Mouse (Mus musculus): ENCODE results near the gene Med21.
A peak's percentile ranks its signal among the peaks of the same experiment; 100 is the strongest.

Gene Med21

DNA sequence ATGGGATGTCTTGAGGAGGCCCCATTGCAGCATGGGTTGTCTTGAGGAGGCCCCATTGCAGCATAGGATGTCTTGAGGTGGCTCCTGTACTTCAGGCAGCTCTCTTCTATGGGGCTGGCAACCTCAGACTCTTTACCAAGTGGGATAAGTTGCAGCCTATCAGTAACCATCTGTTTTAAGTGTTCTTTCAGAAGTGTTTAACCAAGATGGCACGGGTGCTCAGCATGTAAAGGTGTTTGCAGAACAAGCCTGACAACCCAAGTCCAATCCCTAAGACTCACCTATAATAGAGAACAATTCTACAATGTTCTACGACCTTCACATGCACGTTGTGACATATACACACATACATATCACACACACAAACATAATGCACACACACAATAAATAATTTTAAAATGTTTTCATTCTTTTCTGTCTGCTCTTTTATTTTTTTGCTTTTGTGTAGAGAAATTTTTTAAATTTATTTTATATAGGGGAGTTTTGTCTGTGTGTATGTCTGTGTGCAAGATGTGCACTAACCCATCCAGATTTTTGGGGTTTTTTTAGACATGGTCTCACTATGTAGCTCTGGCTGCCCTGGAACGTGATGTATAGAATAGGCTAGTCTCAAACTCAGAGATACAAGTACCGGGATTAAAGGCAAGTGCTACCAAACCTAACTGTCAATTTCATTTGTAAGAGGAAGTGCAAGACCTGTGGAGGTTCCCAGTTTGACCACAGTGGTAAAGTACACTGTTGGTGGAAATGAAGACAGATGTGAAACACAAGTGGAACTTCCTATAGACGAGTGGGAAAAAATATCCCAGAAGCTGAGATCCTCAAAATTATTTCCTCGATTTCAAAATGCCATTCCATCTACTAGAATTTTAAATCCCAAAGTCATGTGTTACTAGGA lies 2.0 kb upstream of the Med21 start:
- no peak for DNase-seq (ENCODE audit: low spot score)

DNA sequence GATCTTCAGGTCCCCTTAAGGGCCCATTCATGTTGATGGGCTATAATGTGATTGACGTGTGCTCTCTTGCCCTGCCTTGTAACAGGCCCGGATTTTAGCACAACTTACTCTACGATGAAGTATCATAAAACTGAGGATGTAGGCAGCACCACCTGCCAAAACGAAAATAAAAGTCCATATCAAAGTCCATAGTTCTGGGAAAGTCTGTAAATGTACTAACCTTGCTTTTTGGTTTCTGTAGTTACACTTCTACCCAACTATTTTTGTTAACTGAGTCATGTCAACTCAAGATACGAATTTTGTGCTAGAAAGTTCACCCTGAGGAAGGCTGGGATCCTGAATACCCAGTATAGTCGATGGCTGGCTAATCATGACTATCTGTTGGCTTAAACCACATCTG lies 1.4 kb upstream of the Med21 start:
- no peak for DNase-seq (ENCODE audit: low spot score)

DNA sequence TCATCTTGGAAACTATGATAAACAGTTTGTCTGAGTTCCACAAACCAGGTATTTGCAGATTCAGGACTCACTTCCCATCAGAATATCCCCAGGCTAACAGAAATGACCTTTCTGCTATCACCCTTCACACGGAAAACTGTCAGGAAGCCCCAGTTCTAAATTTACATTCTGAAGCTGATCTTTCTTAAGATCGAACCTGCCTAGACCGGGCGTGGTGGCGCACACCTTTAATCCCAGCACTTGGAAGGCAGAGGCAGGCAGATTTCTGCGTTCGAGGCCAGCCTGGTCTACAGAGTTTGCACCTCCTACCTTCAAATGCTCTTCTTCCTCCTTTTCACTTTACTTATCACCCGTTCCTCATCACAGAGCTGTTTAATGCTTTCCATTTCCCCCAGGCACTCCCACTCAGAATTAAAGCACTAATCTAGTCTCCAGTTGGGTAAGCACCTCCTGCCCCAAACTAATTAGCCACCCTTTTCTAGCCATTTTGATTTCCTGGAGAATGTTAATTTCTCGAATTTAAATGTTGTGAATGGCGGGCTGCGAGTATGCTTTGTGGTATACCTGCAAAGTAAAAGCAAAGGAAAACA lies 631 bp upstream of the Med21 start:
- DNase-seq (ENCODE audit: low spot score) = no peak

DNA sequence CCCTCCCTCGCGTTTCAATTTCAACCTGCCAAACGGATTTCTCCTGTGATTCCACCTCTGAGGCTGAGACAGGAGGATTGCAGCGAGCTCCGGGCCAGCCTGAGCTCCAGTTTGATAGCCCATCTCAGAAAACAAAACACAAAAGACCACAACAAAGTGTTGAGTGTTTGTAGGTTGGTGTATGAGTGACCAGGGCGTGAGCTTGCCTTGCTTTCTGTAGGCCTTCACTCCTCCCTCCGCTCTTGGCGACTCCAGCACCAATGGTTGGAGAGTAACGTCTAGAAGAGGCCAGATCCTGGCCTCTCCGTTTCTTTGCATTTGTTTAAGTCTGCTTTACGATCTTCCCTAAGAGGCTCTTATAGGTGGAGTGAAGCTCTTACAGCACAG lies 830 bp downstream of the Med21 start:
- no peak for DNase-seq (ENCODE audit: low spot score)

DNA sequence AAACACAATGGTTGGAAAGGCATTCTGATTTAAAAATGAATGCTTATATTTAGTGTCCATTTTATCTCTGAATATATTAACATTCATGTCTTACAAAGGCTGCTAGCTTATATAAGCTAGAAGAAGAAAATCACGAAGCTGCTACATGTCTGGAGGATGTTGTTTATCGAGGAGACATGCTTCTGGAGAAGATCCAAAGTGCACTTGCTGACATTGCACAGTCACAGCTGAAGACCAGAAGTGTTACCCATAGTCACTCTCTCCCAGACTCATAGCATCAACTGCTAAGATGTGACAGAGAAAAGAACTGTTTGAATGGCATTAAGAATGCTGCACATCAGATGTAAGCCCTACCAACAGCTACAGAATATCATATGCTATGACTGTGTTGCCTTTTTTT lies 7.7 kb downstream of the Med21 start:
- DNase-seq (ENCODE audit: low spot score) = no peak

DNA sequence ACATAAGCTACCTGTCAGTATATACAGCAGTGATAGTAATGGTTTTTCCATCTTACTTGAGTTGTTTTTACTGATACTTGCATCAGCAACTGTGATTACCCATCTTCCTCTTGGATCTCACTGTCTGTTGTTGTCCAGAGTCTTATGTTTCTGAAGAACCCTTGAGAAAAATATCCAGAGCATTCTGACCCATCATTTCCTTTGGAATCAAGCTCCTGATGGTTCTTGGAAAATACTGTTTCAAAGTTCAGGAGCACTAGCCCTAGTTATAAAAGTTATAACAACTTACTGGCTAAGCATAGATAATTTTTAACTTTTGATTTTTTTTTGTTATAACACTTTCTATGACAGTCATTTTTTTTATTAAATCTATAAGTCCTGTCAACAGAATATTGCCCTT lies 9.1 kb downstream of the Med21 start:
- DNase-seq (ENCODE audit: low spot score) = no peak

DNA sequence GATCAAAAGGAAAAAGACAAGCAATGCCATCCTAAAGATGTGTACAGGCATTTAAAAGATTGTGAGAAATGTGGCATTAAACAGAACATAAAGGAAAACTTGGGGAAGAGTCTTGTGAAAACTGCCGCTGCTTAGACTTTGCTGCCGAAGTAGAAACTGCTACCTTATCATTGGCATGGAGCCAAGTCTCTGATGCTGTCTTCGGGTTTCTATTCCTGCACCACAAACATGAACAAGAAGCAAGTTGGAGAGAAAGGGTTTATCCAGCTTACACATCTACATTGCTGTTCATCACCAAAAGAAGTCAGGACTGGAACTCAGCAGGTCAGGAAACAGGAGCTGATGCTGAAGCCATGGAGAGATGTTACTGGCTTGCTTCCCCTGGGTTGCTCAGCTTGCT lies 10.8 kb downstream of the Med21 start:
- DNase-seq (ENCODE audit: low spot score) = no peak

DNA sequence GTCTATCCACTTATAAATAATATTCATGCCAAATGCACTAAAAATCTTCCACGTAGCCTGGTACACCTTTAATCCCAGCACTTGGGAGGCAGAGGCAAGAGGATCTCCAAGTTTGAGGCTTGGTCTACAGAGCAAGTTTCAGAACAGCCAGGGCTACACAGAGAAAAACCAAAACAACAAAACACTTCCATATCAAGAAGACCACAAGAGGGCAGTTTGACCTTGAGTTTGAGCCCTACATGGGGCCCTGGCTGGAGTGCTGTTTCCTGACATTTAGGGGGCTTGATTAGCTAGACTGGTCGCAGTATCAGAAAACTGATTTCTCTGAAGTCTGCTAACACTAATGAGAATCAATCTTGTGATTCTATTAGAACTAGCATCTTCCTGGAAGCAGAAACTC lies 18.2 kb downstream of the Med21 start:
- DNase-seq (ENCODE audit: low spot score) = no peak

DNA sequence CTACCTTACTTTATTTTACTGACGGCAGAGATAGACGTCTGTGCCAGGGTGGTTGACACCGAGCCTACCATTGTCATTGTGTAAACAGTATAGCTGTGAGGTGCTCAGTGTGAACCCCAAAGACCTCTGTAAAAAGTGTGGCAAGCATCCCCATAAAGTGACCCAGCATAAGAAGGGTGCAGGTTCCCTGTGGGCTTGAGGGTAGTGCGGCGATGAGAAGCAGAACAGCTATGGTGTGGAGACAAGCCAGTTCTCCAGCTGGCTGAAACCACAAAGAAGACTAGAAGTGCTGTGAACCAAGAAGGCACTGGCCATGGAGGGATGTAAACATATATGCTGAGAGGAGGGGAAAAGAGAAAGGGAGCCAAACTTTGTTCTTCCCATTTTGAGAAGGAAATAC lies 19.3 kb downstream of the Med21 start:
- no peak for DNase-seq (ENCODE audit: low spot score)

DNA sequence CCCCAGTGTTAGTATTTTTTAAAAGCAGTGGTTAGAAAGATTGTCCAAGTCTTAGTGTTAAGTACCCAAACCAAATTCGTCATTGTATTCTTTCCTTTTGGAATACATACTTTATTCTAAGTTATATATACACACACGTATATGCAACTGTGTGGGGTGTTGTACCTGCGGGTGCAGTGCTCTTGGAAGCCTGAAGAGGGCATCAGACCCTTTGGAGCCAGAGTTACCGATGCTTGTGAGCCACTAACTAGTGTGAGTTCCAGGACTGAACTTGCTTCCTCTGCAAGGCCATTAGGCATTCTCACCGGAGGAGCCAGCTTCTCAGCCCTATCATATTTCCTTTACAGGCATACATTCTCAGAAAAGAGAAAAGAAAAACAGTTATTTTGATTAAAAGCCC lies 20.3 kb downstream of the Med21 start:
- peak; percentile 41 for DNase-seq (ENCODE audit: low spot score)

DNA sequence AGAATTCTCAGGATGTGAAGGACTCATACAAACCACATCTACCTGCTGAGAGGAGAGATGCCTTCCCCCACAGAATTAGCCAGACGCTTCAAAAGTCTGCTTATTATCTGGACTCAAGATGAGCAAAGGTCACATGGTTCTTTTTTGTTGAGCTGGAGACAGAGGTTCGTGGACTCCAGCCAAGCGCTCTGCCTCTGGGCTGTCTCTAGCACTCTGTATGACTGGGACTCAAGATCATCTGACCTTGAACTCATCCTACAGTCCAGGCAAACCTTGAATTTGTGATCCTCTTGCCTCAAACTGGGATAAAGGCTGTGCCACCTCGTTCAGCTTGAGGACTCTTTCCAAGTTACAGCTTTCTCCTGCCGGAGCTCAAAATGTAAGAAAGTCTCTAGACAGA lies 21.8 kb downstream of the Med21 start:
- no peak for DNase-seq (ENCODE audit: low spot score)

DNA sequence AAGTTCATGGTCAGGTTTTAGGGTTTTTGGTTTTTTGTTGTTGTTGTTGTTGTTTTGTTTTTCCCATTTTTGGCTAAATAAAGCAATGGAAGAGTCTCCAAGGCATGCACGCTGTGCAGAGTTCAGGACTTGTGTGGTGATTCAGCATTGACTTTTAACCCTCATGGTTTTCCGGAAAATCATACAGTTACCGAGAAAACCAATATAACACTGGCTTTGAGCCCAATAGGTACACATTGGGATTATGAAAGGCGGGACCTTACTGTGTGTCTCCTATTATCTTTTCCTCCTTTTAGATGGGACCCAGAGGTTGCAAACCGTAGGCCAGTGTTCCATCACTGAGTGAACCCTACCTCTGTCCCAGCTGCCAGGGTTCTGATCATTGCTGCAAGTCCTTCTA lies 22.6 kb downstream of the Med21 start:
- no peak for DNase-seq (ENCODE audit: low spot score)

DNA sequence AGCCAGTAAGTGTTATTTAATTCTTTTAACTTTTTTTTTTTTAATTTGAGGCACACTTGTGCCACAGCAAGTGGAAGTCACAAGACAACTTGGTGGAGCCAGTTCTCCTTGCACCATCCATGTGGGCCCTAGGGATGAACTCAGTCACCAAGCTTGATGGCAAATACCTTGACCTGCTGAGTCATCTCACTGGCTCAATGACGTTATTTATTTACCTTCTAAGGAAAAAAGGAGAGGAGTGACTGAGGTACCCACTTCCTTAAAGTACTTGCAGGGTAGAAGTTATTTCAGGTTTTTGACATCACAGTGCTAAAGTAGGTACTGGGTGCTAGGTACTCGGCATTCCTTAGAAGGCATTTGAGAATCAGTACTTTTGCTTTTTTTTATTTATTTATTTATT lies 23.1 kb downstream of the Med21 start:
- no peak for DNase-seq (ENCODE audit: low spot score)

DNA sequence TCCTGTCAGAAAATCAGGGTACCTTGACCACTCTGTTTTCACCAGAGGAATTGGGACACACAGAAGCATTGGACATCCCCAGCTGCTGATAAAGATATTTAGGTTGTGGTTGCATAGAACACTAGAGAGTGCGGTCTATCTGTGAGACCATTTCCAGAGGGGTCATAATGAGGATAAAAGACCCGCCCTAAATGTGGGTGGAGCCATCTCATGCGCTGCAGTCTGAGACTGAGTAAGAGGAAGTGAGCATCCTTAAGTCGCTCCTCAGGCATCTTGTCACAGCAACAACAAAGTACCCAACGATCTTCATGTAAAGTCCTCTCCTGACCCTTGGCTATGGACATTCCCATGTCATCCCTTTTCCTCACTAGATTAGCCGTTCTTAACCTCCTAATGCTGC lies 24.5 kb downstream of the Med21 start:
- DNase-seq (ENCODE audit: low spot score) = no peak

DNA sequence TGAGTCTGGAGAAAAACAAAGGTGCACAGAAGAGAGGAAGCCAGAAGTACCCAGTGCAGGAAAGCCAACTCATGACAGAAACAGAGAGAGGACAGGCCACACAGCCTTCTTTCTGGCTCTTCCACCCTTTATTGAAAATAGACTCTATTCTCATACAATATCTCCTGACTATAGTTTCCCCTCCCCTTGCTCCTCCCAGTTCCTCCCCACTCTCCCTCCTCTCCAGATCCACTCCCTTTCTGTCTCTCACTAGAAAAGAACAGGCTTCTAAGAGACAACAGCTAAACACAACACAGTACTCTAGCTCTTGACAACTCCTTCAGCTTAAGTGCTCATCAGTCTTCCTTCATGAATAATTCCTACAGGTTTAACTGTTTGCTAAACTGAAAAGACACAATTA lies 26.3 kb downstream of the Med21 start:
- no peak for DNase-seq (ENCODE audit: low spot score)

DNA sequence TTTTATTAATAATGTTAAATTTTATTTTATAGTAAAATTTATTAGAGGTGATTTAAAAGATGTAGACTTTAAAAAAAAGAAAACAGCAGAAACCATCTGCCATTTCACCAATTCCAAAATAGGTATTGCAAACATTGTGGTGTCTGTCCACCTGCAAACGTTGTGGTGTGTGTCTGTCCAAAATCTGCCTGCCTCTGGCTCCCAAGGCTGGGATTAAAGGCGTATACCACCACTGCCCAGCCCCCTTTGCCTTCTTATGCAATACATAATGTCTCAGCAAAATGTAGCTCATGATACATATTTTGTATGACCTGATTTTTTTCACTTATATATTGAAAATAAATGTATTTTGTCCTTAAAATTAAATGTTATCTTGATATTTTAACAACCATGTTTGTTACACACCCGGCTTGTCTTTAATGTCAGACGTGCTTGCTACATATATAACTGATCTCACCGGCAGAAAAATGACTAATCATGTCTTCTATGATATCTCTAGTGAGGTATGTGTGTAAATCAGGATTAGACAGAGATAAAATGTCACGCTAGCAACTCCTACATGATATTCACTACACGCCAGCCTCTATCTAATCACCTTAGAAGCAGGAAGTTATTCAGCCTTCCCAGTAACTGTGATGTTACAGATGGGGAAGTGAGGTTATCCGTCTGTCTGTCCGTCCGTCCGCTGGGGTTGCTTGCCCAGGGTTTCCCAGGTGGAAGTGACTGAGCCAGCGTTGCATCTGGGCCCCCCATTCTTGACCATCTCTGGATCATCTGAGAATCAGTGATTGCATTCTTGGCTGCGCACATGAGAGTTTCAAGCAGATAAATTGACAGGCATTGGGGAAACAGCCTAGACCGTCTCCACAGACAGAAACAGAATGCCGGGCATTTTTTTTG lies 28.9 kb downstream of the Med21 start:
- DNase-seq (ENCODE audit: low spot score) = peak; percentile 20

DNA sequence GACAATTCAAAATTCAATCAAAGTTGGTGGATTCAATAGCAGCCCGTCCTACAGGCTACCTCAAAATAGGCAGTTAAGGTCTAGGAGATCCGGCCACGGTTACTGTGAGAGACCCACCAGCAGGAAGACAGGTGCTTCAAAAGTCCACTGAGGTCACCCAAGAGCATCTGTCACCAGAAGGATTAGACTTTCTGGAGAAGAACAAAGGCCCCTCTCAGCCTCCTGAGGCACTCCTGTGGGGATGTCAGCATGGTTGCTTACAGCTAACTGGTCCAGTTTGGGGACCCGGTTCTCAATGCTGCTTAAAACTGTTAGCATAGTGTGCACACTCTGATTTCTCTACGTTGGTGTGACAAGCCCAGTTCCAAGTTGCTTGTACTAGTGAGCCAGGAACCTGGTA lies 29.8 kb downstream of the Med21 start:
- DNase-seq (ENCODE audit: low spot score) = no peak

DNA sequence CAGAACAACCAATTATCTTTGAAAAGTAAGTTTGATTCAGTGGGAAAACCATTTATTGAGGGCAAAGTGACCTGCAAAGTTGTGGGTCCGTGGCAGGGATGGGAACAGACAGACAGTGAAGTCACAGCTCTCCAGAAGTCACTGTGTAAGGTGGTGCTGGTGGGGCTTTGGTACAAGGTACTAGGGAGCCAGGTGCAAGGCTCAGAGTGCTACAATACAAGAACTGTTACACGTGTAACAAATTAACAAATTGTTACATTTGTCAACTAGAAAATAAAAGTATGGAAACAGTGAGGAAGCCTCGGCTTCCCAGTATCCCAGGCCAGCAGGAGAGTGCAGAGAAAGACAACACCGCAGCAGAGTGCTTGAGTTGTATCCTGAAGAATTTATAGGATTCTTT lies 31.3 kb downstream of the Med21 start:
- no peak for DNase-seq (ENCODE audit: low spot score)

DNA sequence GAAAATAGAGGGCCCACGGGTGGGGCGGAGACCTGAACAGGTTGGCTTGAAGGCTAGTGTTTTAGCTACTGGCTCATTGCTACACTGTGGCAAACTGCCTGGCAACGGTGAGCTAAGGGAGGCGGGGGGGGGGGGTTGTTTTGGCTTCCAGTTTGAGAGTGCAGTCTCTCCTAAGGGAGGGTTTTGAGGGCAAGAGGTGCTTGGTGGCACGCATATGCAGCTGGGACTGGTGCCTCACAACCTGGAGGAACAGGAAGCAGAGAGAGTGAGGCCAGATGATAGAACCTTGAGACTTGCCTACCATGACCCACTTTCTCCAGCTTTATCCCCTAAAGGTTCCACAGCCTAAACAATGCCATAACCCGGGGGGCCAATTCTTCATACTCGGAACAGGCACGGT lies 32.1 kb downstream of the Med21 start:
- no peak for DNase-seq (ENCODE audit: low spot score)

DNA sequence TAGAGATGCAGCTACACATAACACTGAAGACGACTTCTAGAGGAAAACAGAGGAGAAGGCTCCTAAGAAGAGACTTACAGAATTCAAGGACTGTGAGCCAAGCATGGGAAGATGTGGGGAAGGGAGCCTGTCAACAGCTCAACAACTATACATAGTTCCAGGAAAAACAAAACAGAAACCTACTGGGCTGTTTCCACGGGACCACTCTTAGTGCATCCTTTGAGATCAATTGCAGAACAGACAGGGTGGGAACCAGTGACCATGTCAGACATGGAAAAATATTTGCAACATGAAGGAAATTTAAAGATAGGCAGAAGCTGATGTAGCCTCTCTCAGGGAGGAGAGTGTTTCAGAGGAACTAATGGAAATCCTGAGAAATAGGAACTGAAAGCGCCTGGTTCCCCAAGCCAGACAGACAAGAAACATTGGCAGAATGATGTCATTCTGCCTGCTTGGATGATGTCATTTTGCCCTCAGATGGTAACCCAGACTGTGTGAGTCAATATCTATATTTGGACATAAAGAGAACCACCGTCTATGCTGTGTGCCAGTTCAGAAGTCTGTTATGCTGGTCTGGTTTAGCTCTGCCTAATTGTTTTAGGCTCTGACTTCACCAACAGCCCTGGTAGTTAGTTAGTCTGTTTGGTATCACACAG lies 32.7 kb downstream of the Med21 start:
- peak; percentile 27 for DNase-seq (ENCODE audit: low spot score)

DNA sequence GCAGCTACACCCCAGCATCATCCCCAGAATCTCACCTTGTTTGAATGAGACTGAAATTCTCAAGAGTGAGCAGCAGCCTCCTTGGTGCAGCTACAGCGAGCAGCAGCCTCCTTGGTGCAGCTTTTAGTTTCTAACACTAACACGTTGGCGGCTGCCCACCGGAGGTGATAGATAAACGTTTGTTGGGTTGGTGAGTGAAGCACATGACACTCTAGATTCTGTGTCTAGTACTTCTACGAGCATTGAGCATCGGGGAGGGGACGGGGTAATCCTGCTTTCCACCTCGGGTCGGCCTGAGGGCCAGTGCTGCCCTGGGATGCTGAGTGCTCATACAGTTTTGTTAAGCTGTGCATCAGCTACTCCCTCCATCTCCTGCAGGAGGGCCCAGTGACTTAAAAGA lies 34.6 kb downstream of the Med21 start:
- DNase-seq (ENCODE audit: low spot score) = no peak
